Mouse (Mus musculus) CH12.LX (cell line): ENCODE measurements at regions not wholly inside any gene's neighbourhood (a gene's known extent, or its start where the extent isn't known, plus 50 kb on each side); places are given as distances from the start of the nearest gene placed in this dataset.

Source experiments
- DNase-seq: peaks from one replicate; pipeline ENCODE4 v3.0.0-alpha.2; 2013; ENCODE audit errors: extremely low read depth
- H3K27ac ChIP-seq: 2 replicates; pipeline ENCODE4 v1.5.1; 2012; ENCODE audit warnings: low read depth, mild to moderate bottlenecking, control low read depth, moderate library complexity; ENCODE audit not compliant: insufficient read depth
- H3K27me3 ChIP-seq: replicated peaks from 2 replicates; pipeline ENCODE3; 2012; ENCODE audit warnings: inconsistent platforms
- H3K36me3 ChIP-seq, 2 experiments: replicated peaks in 1 of 2; 2 replicates each; pipeline versions ENCODE3 to v1.6.1; 2012; ENCODE audit warnings: inconsistent platforms in 1 of 2, low read length in 1 of 2, mild to moderate bottlenecking in 1 of 2, mixed read lengths in 1 of 2, moderate library complexity in 1 of 2; ENCODE audit not compliant: control insufficient read depth in 1 of 2, insufficient read depth in 1 of 2
- H3K4me1 ChIP-seq, 2 experiments: 2 replicates each; pipeline ENCODE4 v1.6.1; 2012; ENCODE audit warnings: inconsistent platforms in 1 of 2, moderate library complexity in 1 of 2; ENCODE audit not compliant: insufficient read depth in 2 of 2, control insufficient read depth in 1 of 2
- H3K4me2 ChIP-seq: 2 replicates; pipeline ENCODE4 v1.6.1; 2012; ENCODE audit warnings: low read depth, mild to moderate bottlenecking, control low read depth; ENCODE audit not compliant: poor library complexity, insufficient read depth, severe bottlenecking
- H3K4me3 ChIP-seq, 3 experiments: fragments of 150-350 bp in 1 of 3; sonication (generic) in 1 of 3; replicated peaks in 1 of 3; 2 replicates each; pipeline versions ENCODE3 to v1.5.1; 2011 to 2012; ENCODE audit warnings: low read depth in 2 of 3, low read length in 2 of 3, mild to moderate bottlenecking in 2 of 3, moderate library complexity in 2 of 3, control low read depth in 1 of 3, improper control_type of control experiment in 1 of 3, inconsistent platforms in 1 of 3, mixed read lengths in 1 of 3; ENCODE audit not compliant: poor library complexity in 1 of 3
- H3K79me2 ChIP-seq: replicated peaks from 2 replicates; pipeline ENCODE4 v1.6.1; 2012; ENCODE audit warnings: mild to moderate bottlenecking, moderate library complexity; ENCODE audit not compliant: control insufficient read depth, poor library complexity, insufficient read depth, severe bottlenecking; ENCODE audit errors: extremely low read depth
- H3K9ac ChIP-seq: 2 replicates; pipeline ENCODE4 v1.6.1; 2012; ENCODE audit warnings: low read depth, mild to moderate bottlenecking, control low read depth, moderate library complexity; ENCODE audit not compliant: insufficient read depth
- H3K9me3 ChIP-seq: replicated peaks from 2 replicates; pipeline ENCODE3; 2012; ENCODE audit warnings: low read length, inconsistent platforms, mixed read lengths
- BHLHE40 ChIP-seq: IDR thresholded peaks from 2 replicates; pipeline ENCODE4 v1.6.1; 2011; ENCODE audit warnings: mild to moderate bottlenecking, low read depth, low read length, improper control_type of control experiment
- CHD1 ChIP-seq: IDR thresholded peaks from 2 replicates; pipeline ENCODE4 v1.6.1; 2012; ENCODE audit warnings: low read depth, low read length, improper control_type of control experiment, inconsistent platforms
- CHD2 ChIP-seq: IDR thresholded peaks from 2 replicates; pipeline ENCODE4 v1.6.1; 2011; ENCODE audit warnings: low read length, improper control_type of control experiment
- CTCF ChIP-seq, 2 experiments: IDR thresholded peaks in 1 of 2; conservative IDR thresholded peaks in 1 of 2; 2 replicates each; pipeline ENCODE4 v1.5.1; 2011 to 2012; ENCODE audit warnings: low read depth in 2 of 2, low read length in 2 of 2, improper control_type of control experiment in 1 of 2, inconsistent platforms in 1 of 2, mild to moderate bottlenecking in 1 of 2, moderate library complexity in 1 of 2
- E2F4 ChIP-seq: IDR thresholded peaks from 2 replicates; pipeline ENCODE4 v1.6.1; 2011; ENCODE audit warnings: low read depth, low read length, improper control_type of control experiment; ENCODE audit not compliant: insufficient replicate concordance
- HCFC1 ChIP-seq: IDR thresholded peaks from 2 replicates; pipeline ENCODE4 v1.6.1; 2012; ENCODE audit warnings: low read depth, mild to moderate bottlenecking, inconsistent platforms, low read length, improper control_type of control experiment
- IRF4 ChIP-seq: IDR thresholded peaks from 2 replicates; pipeline ENCODE4 v1.6.1; 2014; ENCODE audit warnings: low read depth, mild to moderate bottlenecking, inconsistent platforms, low read length, improper control_type of control experiment
- JUN ChIP-seq: IDR thresholded peaks from 2 replicates; pipeline ENCODE4 v1.6.1; 2011; ENCODE audit warnings: low read depth, mild to moderate bottlenecking, low read length, improper control_type of control experiment, moderate library complexity; ENCODE audit not compliant: insufficient read depth
- KAT2A ChIP-seq: IDR thresholded peaks from 2 replicates; pipeline ENCODE4 v1.6.1; 2012; ENCODE audit warnings: low read length, improper control_type of control experiment, inconsistent platforms; ENCODE audit not compliant: insufficient replicate concordance
- MXI1 ChIP-seq: IDR thresholded peaks from 2 replicates; pipeline ENCODE4 v1.6.1; 2011; ENCODE audit warnings: mild to moderate bottlenecking, low read depth, low read length, improper control_type of control experiment
- MYC ChIP-seq: IDR thresholded peaks from 2 replicates; pipeline ENCODE4 v1.6.1; 2011; ENCODE audit warnings: low read depth, mild to moderate bottlenecking, improper control_type of control experiment, low read length
- NRF1 ChIP-seq: IDR thresholded peaks from 2 replicates; pipeline ENCODE4 v1.6.1; 2014; ENCODE audit warnings: low read depth, mild to moderate bottlenecking, inconsistent platforms, low read length, improper control_type of control experiment, moderate library complexity
- PAX5 ChIP-seq: IDR thresholded peaks from 2 replicates; pipeline ENCODE4 v1.6.1; 2012; ENCODE audit warnings: low read length, inconsistent platforms, mixed read lengths
- RCOR1 ChIP-seq: conservative IDR thresholded peaks from 2 replicates; pipeline ENCODE4 v1.6.1; 2012; ENCODE audit warnings: low read depth, mild to moderate bottlenecking, inconsistent platforms, low read length, improper control_type of control experiment
- SIN3A ChIP-seq: IDR thresholded peaks from 2 replicates; pipeline ENCODE4 v1.6.1; 2012; ENCODE audit warnings: low read length, improper control_type of control experiment, inconsistent platforms
- SMC3 ChIP-seq: IDR thresholded peaks from 2 replicates; pipeline ENCODE4 v1.6.1; 2011; ENCODE audit warnings: low read depth, low read length, improper control_type of control experiment
- TCF12 ChIP-seq: IDR thresholded peaks from 2 replicates; pipeline ENCODE4 v1.6.1; 2014; ENCODE audit warnings: low read depth, mild to moderate bottlenecking, inconsistent platforms, low read length, improper control_type of control experiment
- UBTF ChIP-seq: IDR thresholded peaks from 2 replicates; pipeline ENCODE4 v1.6.1; 2012; ENCODE audit warnings: low read depth, mild to moderate bottlenecking, inconsistent platforms, low read length, improper control_type of control experiment, moderate library complexity
- USF1 ChIP-seq: IDR thresholded peaks from 2 replicates; pipeline ENCODE4 v1.6.1; 2014; ENCODE audit warnings: low read depth, mild to moderate bottlenecking, inconsistent platforms, low read length, improper control_type of control experiment
- USF2 ChIP-seq: conservative IDR thresholded peaks from 2 replicates; pipeline ENCODE4 v1.6.1; 2011; ENCODE audit warnings: low read depth, low read length, improper control_type of control experiment
- ZC3H11A ChIP-seq: IDR thresholded peaks from 2 replicates; pipeline ENCODE4 v1.6.1; 2012; ENCODE audit warnings: low read depth, mild to moderate bottlenecking, inconsistent platforms, low read length, improper control_type of control experiment
- ZKSCAN1 ChIP-seq: IDR thresholded peaks from 2 replicates; pipeline ENCODE4 v1.6.1; 2012; ENCODE audit warnings: low read depth, inconsistent platforms, low read length, improper control_type of control experiment, borderline replicate concordance
- ZMIZ1 ChIP-seq: IDR thresholded peaks from 2 replicates; pipeline ENCODE4 v1.6.1; 2012; ENCODE audit warnings: low read depth, mild to moderate bottlenecking, inconsistent platforms, low read length, improper control_type of control experiment
- ZNF384 ChIP-seq: IDR thresholded peaks from 2 replicates; pipeline ENCODE4 v1.6.1; 2012; ENCODE audit warnings: low read depth, low read length, improper control_type of control experiment, inconsistent platforms
- dilution Hi-C: fragments of 300-500 bp; cut with MboI; formaldehyde crosslinking; loops from 2 replicates; pipeline ENCODE4 v1.14.3; 2020; ENCODE audit warnings: low sequenced_read_pairs; ENCODE audit not compliant: extremely low pct_unique_long_range_greater_than_20kb, extremely low pct_ligation_motif_present
- in situ Hi-C: fragments of 300-500 bp; cut with MboI; formaldehyde crosslinking; loops from 3 replicates; pipeline ENCODE4 v1.14.3; 2019; ENCODE audit warnings: low sequenced_read_pairs, low pct_ligation_motif_present, low pct_unique_long_range_greater_than_20kb, mixed read lengths

DNA sequence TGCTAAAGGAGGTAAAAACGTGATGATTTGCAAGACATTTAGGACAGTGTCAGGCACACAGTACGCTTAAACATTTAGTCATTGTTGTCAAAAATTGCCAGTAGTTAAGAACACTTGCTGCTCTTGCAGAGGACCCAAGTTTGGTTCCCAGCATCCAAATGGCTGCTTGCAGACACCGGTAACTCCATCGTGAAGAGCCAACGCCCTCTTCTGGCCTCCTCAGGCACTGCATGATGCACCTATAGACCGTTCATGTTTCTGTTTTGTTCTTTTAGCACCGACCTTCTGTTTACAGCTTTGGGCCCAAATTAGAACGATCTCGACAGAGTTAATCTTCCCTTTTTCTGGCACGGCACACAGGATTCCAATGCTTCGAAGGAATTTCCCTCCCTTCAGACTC lies 76.4 kb upstream of the Fer start:
- Histone ChIP-seq H3K9ac (no peak overlapping the region), H3K36me3 (no peaks in the 10 kb centered on the region), H3K4me2 (no peak overlapping the region), H3K27me3 (no peaks in the 10 kb centered on the region), H3K4me3 (no peak overlapping the region), H3K79me2 (no peaks in the 10 kb centered on the region; the same call in 1 of the 2 replicates), H3K27ac (no peak overlapping the region), H3K9me3 (no peaks in the 10 kb centered on the region), H3K4me1 (no peaks in the 10 kb centered on the region)
- dilution Hi-C loops (no loop called here), in situ Hi-C loops (no loop called here)
- DNase-seq: no peak
- no peak for TF ChIP-seq SIN3A
- TF ChIP-seq TCF12: no peak
- TF ChIP-seq ZKSCAN1: no peak
- TF ChIP-seq BHLHE40: no peak
- 0 out of 4 replicates have a peak, but pooled peaks of 1 of the 2 experiments have one; percentile 17 for TF ChIP-seq CTCF (conservative IDR thresholded peaks at IDR 0.05 in 1 of 2, IDR thresholded peaks at IDR 0.05 in 1 of 2; ENCODE audit: low read depth in 2 of 2, low read length in 2 of 2)
- TF ChIP-seq HCFC1: no peak
- TF ChIP-seq ZC3H11A: no peak

DNA sequence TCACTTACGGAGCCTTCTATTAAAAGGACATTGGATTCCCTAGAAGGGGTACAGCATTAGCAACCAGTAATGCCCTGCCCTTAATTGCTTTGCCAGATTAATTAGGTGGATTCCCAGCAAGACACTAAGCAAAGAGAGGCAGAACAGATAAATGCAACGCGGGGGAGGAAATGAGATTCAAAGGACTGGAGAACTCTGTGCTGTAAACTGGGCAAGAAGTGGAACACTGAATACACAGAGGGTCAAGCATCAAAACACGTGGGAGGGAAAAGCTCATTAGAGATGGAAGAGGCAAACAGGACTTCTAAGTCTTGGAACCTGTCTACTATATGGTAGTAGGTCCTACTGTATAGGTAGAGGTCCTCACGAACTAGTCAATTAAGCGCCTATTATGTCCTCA lies 68.5 kb upstream of the Fer start:
- in situ Hi-C loops: no loop called here
- H3K9me3 ChIP-seq: no peaks in the 10 kb centered on the region
- H3K27me3 ChIP-seq: no peaks in the 10 kb centered on the region
- dilution Hi-C loops: no loop called here
- H3K36me3 ChIP-seq: no peaks in the 10 kb centered on the region
- TF ChIP-seq ZMIZ1 (no peak), MYC (no peak), PAX5 (no peak), UBTF (no peak), USF2 (no peak), USF1 (no peak), CTCF (conservative IDR thresholded peaks at IDR 0.05 in 1 of 2, IDR thresholded peaks at IDR 0.05 in 1 of 2; ENCODE audit: low read depth in 2 of 2, low read length in 2 of 2) (no peak), ZKSCAN1 (no peak), MXI1 (no peak)
- no peak overlapping the region for H3K4me3 ChIP-seq
- H3K79me2 ChIP-seq: no peaks in the 10 kb centered on the region
- H3K4me2 ChIP-seq: no peak overlapping the region
- no peak overlapping the region for H3K9ac ChIP-seq
- no peak for DNase-seq
- no peak overlapping the region for H3K27ac ChIP-seq
- no peaks in the 10 kb centered on the region for H3K4me1 ChIP-seq

DNA sequence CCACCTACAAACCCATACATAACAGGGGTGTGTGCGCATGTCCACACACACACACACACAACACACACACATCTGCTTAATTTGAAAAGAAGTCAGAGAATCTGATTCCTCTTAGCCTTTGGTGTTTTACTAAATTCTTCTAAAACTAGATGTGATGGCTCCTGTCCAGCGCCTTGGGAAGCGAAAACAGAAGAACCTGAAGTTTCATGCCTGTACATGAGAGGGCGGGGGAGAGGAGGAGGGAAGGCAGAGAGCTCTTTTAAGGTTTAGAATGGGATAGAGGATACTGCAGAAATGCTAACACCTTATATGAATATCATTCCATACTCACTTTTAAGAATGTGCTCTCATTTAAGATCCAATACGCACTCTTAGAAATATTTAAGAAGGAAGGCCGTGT lies 64.5 kb upstream of the Fer start:
- Histone ChIP-seq H3K79me2 (no peaks in the 10 kb centered on the region), H3K36me3 (no peaks in the 10 kb centered on the region), H3K27ac (no peak overlapping the region), H3K4me2 (no peak overlapping the region), H3K9me3 (no peaks in the 10 kb centered on the region), H3K4me3 (no peak overlapping the region), H3K27me3 (no peaks in the 10 kb centered on the region), H3K9ac (no peak overlapping the region), H3K4me1 (peaks cover 0 to 4% of the 10 kb centered on the region in 2 experiments; a peak in 1 of 4 replicates)
- dilution Hi-C loops (no loop called here), in situ Hi-C loops (no loop called here)
- TF ChIP-seq TCF12 (no peak), CHD2 (no peak), SIN3A (no peak), IRF4 (no peak), ZKSCAN1 (no peak), SMC3 (no peak), ZMIZ1 (no peak), KAT2A (no peak), RCOR1 (no peak), NRF1 (no peak), HCFC1 (no peak), E2F4 (no peak), ZNF384 (no peak), JUN (no peak), MYC (no peak), MXI1 (no peak), CHD1 (no peak)
- no peak for DNase-seq
